Mouse (Mus musculus) midbrain, embryonic 14.5 days (tissue): ENCODE data around the gene Exd2. TPM values are rescaled to one million over a fixed set of nuclear protein-coding genes. Genes with fewer than 3 reads are reported as not detected.
"Not testable (repeated sequence)": the region's sequence is repeated elsewhere in the genome, so short reads cannot be mapped to it uniquely, and the experiment has no call there.

Experiments used
- ATAC-seq: fragments of 200-750 bp; cut with Nextera tagmentation; 2 replicates; pipeline ENCODE4 v1.8.0; 2017; ENCODE audit warnings: moderate number of reproducible peaks, moderate library complexity; ENCODE audit not compliant: low FRiP score, low TSS enrichment
- DNase-seq: peaks from one replicate; pipeline ENCODE4 v3.0.0-alpha.2; 2015
- H3K27ac ChIP-seq: fragments of 300-500 bp; sonication (generic); replicated peaks from 2 replicates; pipeline ENCODE4 v1.5.1; 2014; ENCODE audit warnings: mild to moderate bottlenecking, low read depth, low read length, moderate library complexity
- H3K27me3 ChIP-seq: fragments of 300-500 bp; sonication (generic); 2 replicates; pipeline ENCODE4 v1.6.1; 2014; ENCODE audit warnings: low read length, control low read depth, mixed read lengths; ENCODE audit not compliant: control insufficient read depth, insufficient read depth
- H3K36me3 ChIP-seq: fragments of 300-500 bp; sonication (generic); 2 replicates; pipeline ENCODE4 v1.6.1; 2014; ENCODE audit warnings: low read length, control low read depth; ENCODE audit not compliant: control insufficient read depth, insufficient read depth
- H3K4me1 ChIP-seq: fragments of 300-500 bp; sonication (generic); 2 replicates; pipeline ENCODE4 v1.6.1; 2014; ENCODE audit warnings: mild to moderate bottlenecking, antibody characterized with exemption, low read length, control low read depth; ENCODE audit not compliant: control insufficient read depth, insufficient read depth
- H3K4me2 ChIP-seq: fragments of 300-500 bp; sonication (generic); 2 replicates; pipeline ENCODE4 v1.6.1; 2014; ENCODE audit warnings: mild to moderate bottlenecking, low read length, moderate library complexity
- H3K4me3 ChIP-seq: fragments of 300-500 bp; sonication (generic); replicated peaks from 2 replicates; pipeline ENCODE4 v1.5.1; 2014; ENCODE audit warnings: low read depth, low read length
- H3K9ac ChIP-seq: fragments of 300-500 bp; sonication (generic); replicated peaks from 2 replicates; pipeline ENCODE4 v1.6.1; 2014; ENCODE audit warnings: mild to moderate bottlenecking, low read length, moderate library complexity
- H3K9me3 ChIP-seq: fragments of 300-500 bp; sonication (generic); 2 replicates; pipeline ENCODE4 v1.6.1; 2016; ENCODE audit warnings: low read length, control low read depth, mixed read lengths; ENCODE audit not compliant: control insufficient read depth
- WGBS: fragments of 180-500 bp; shearing (Covaris S2); extraction: QIAGEN DNeasy Blood & Tissue Kit; methylation state at CpG from one replicate; pipeline ENCODE4 v1.1.7; 2014; 5-methylcytosine and 5-hydroxymethylcytosine counted together
- polyA plus RNA-seq: library from polyadenylated mRNA; unstranded; fragments of >200 nt; fragmentation: Nextera tagmentation; extraction: Ambion mirVana; gene quantifications from 2 replicates; pipeline ENCODE4 v1.2.1, GENCODE M21; 2014

The Exd2 gene
- polyA plus RNA-seq, 1 experiment from 2014 or later, result 59.7 TPM

DNA sequence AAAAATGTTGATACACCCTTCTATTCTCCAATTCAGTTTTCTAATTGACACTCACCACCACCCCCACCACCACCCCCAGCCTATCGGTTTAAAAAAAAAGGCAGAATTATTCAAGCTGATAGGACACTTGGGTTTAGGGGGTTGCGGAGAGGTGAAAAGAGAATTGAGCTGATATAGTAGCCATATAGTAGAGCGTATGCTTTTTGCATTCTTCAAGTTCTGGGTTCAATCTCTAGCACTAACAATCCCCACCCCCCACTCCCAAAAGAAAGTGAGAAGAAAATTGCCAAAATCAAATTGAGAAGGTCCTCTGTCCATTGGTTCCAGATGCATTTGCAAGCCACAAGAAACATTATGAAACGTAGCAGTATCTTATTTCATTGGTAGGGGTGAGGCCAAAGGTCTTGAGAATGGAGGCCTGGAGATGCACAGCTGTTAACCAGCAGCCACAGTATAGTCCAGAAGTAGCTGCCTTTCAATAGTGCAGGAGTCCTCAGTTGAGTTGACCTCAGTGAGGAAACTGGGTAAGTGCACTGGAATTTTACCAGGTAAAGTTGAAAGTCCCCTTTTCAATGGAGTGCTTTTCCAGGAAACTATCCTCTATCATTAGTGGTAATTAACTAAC is 25.7 kb upstream of the Exd2 start:
- no peaks in the 10 kb centered on the region for H3K36me3 ChIP-seq
- H3K4me3 ChIP-seq, result peak overlapping the region; percentile 90
- no peak for ATAC-seq
- no peaks in the 10 kb centered on the region for H3K9me3 ChIP-seq
- 17% methylated on average over 4 of the region's 4 CpGs for whole genome bisulfite sequencing
- DNase-seq, result no peak
- peak overlapping the region; percentile 62 for H3K4me2 ChIP-seq
- H3K27me3 ChIP-seq, result no peaks in the 10 kb centered on the region
- H3K9ac ChIP-seq, result peak overlapping the region; percentile 88
- H3K27ac ChIP-seq, result peak overlapping the region; percentile 98
- peaks cover 10% of the 10 kb centered on the region for H3K4me1 ChIP-seq

DNA sequence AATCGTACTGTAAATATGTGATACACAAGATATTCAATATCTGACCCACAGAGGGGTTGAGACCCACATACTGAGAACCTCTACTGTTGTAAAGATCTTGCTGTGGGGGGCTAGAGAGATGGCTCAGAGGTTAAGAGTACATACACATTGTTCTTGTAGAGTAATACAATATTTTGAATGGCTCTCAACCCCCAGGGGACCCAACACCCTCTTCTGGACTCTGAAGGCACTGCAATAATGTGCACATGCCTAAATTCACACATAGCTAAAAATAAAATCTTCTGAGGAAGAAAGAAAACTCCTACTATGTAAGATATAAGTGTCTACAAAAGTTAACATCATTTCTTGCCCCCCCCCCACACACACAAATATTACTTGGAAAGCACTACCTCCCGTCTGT is 21.9 kb upstream of the Exd2 start:
- DNase-seq, result peak; percentile 42
- WGBS, result 80% methylated on average over 2 of the region's 2 CpGs
- H3K4me3 ChIP-seq, result no peak overlapping the region

DNA sequence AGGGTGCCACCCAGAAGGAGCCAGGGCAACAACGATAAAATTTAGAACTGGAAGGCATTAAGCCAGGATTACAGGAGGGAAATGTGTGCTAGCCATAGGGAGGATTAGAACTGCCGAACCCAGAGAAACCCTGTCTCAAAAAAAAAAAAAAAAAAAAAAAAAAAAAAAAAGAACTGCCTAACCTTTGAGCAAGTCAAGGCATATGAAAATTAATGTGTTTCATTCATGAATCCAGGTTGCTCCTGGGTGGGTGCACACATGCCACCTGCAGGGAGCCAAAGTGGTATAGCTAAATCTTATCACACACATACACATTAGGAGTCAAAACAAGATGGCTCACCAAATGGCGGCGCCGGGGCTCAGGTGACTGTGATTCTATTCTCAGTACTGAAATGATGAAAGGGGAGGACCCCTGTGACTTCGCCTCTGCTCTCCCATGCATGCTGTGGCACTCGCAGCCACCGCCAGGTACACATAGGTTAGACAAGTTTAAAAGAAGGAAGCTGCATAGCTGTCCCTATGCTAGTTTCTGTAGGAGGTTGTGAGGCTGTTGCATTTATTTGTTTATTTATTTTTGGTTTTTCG is 18.3 kb upstream of the Exd2 start:
- DNase-seq (no peak), ATAC-seq (no peak)
- H3K4me2 ChIP-seq, result no peak overlapping the region
- no peaks in the 10 kb centered on the region for H3K36me3 ChIP-seq
- no peaks in the 10 kb centered on the region for H3K4me1 ChIP-seq
- no peak overlapping the region for H3K27ac ChIP-seq
- H3K9ac ChIP-seq, result no peak overlapping the region
- H3K9me3 ChIP-seq, result no peaks in the 10 kb centered on the region
- WGBS, result 86% methylated on average over 9 of the region's 9 CpGs
- H3K27me3 ChIP-seq, result no peaks in the 10 kb centered on the region
- H3K4me3 ChIP-seq, result no peak overlapping the region

More for the DNA sequence above, 21.9 kb upstream of the Exd2 start:
- H3K4me2 ChIP-seq, result no peak overlapping the region
- H3K9ac ChIP-seq, result no peak overlapping the region
- no peaks in the 10 kb centered on the region for H3K9me3 ChIP-seq
- H3K27me3 ChIP-seq, result no peaks in the 10 kb centered on the region
- no peaks in the 10 kb centered on the region for H3K36me3 ChIP-seq
- no peak for ATAC-seq
- no peaks in the 10 kb centered on the region for H3K4me1 ChIP-seq
- H3K27ac ChIP-seq, result no peak overlapping the region

DNA sequence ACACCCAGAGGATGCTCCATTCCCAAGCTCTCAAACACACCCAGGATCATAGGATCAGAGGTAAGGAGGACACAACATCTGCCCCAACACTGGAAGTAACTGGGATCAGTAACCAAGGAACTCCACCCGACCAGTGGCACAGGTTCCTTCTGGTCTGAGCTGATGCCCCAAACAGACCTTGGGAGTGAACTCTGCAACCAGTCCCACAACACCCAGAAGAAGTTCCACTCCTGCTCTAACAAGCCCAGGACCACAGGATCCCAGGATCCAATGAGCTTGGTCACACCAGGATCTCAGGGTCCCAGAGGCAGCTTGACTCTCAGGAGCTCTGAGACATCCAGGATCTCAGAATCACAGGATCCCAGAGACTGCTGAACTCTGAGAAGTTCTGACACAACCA is 9.4 kb upstream of the Exd2 start:
- ATAC-seq, result no peak
- Histone ChIP-seq H3K4me2 (no peak overlapping the region), H3K36me3 (no peaks in the 10 kb centered on the region), H3K27ac (no peak overlapping the region), H3K9ac (no peak overlapping the region), H3K4me1 (no peaks in the 10 kb centered on the region), H3K9me3 (no peaks in the 10 kb centered on the region), H3K4me3 (no peak overlapping the region), H3K27me3 (no peaks in the 10 kb centered on the region)
- DNase-seq, result no peak
- WGBS, result 94% methylated on average over 1 of the region's 1 CpGs

DNA sequence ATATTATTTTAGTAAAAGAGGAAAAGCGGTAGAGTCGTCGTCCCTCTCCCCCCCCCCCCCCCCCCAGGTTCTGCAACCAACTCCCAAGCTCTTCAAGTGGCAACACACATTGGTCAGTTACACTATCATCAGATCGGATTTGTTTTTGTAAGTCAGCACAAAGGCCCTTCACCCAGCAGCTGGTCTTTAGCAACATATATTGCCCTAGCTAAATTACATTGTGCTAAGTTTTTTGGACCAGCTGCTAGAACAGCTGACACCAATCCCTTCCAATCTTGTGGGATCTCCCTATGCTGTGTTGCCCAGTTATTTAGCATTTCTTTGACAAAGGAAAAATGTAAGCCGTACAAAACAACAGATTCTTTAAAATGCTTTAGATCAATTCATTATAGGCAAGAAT is 4.9 kb upstream of the Exd2 start:
- H3K4me3 ChIP-seq, result no peak overlapping the region
- H3K9me3 ChIP-seq, result no peaks in the 10 kb centered on the region
- WGBS, result 65% methylated on average over 5 of the region's 5 CpGs
- H3K27ac ChIP-seq, result no peak overlapping the region
- no peaks in the 10 kb centered on the region for H3K36me3 ChIP-seq
- DNase-seq (no peak), ATAC-seq (no peak)
- no peak overlapping the region for H3K9ac ChIP-seq
- no peaks in the 10 kb centered on the region for H3K27me3 ChIP-seq
- no peak overlapping the region for H3K4me2 ChIP-seq
- no peaks in the 10 kb centered on the region for H3K4me1 ChIP-seq

DNA sequence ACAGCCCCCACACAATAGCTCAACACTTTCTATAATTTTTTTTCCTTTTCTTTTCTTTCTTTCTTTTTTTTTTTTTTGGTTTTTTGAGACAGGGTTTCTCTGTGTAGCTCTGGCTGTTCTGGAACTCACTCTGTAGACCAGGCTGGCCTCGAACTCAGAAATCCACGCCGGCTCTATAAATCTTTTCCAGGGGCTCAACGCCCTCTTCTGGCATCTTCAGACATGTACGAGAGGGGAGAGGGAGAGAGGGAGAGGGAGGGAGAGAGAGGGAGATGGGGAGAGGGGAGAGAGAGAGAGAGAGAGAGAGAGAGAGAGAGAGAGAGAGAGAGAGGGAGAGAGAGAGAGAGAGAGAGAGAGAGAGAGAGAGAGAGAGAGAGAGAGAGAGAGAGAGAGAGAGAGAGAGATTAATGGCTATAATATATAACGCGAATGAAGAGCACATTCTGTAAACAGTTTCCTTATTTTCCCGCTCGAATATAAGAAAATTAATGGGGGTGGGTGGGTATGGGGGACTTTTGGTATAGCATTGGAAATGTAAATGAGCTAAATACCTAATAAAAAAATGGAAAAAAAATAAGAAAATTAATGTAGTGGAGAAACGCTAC is 501 bp upstream of the Exd2 start:
- Histone ChIP-seq H3K9ac (peak overlapping the region; percentile 85; the same call in 1 of the 2 replicates), H3K27ac (peak overlapping the region; percentile 78), H3K4me3 (peak overlapping the region; percentile 92), H3K4me2 (peak overlapping the region; percentile 87)
- H3K9me3 ChIP-seq, H3K36me3 ChIP-seq, H3K4me1 ChIP-seq, ATAC-seq, H3K27me3 ChIP-seq: not testable (repeated sequence)
- peak; percentile 62 for DNase-seq
- WGBS, result 10% methylated on average over 10 of the region's 10 CpGs

DNA sequence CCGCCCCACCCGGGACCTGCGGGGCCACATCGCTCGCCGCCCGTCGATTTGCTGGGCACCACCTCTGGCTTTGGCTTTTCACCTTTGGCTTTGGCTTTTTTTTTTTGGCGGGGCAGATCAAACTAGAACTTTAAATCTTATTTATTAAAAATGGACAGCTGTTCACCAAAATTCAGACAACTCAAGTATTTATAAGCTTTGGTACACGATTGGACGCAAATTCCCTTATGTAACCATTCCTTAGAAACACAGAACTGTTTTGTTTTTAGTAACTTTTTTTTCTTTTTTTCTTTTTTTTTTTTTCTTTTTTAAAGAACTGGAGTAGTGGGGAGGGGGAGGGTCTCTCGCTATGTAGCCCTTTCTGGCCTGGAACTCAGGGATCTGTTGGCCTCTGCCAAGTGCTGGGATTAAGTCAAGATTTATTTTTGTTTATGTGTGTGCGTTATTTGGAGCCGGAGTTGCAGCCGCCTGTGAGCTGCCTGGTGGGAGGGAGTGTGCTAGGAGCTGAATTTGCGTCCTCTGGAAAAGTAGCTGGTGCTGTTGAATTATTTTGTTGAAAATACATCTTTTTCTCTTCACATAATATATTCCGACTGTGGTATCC is 873 bp downstream of the Exd2 start:
- no peak for ATAC-seq
- H3K9me3 ChIP-seq, result no peaks in the 10 kb centered on the region
- DNase-seq, result peak; percentile 40
- no peaks in the 10 kb centered on the region for H3K27me3 ChIP-seq
- peak overlapping the region; percentile 87 for H3K4me2 ChIP-seq
- WGBS, result 6% methylated on average over 17 of the region's 17 CpGs
- H3K27ac ChIP-seq, result peak overlapping the region; percentile 78
- H3K9ac ChIP-seq, result peak overlapping the region; percentile 85
- H3K36me3 ChIP-seq, result no peaks in the 10 kb centered on the region
- H3K4me3 ChIP-seq, result peak overlapping the region; percentile 92
- peaks cover 8% of the 10 kb centered on the region for H3K4me1 ChIP-seq

DNA sequence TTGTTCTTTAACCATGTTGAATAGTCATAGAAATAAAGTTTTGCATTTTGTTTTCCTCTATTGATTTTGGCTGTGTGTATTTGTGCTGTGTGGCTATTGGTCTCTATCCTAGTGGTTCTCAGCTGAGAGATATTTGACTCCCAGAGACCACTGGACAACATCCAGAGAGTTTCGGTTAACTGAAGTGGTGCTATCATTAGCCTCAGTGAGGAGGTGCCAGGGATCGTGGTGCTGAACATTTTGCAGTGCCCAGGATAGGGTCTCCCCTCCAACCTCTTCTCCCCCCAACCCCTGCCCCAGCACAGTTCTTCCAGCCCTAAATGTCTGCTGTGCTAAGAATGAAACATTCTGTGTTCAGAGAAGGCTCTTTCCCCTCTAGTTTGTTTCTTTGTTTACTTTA is 7.3 kb downstream of the Exd2 start:
- ATAC-seq, result no peak

More for the DNA sequence above, 7.3 kb downstream of the Exd2 start:
- Histone ChIP-seq H3K9ac (no peak overlapping the region), H3K27me3 (no peaks in the 10 kb centered on the region), H3K27ac (no peak overlapping the region), H3K4me3 (no peak overlapping the region), H3K4me2 (no peak overlapping the region), H3K36me3 (no peaks in the 10 kb centered on the region), H3K4me1 (no peaks in the 10 kb centered on the region), H3K9me3 (no peaks in the 10 kb centered on the region)
- no peak for DNase-seq
- 94% methylated on average over 2 of the region's 2 CpGs for WGBS
